Comparison of ENCODE assay signal across 1 mouse cellular context in the genomic region with DNA sequence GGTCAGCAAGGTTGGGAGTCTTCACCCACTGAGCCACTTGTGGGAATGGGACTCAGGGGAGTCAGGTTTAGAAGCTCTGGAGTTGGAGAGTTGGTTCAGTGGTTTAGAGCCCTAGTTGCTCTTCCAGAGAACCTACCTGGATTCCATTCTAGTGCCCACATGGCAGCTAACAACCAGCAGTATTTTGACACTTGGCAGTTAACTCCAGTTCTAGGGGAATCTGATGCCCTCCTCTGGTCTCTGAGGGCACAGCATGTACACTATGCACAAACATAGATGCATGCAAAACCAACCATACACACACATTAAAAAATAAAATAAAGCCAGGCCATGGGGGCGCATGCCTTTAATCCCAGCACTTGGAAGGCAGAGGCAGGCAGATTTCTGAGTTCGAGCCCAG.
A peak's percentile ranks its signal among the peaks of the same experiment; 100 is the strongest.
TF ChIP-seq lines count a peak whose summit lies in the region.

No protein-coding gene starts in this region.

TF ChIP-seq in MEL, 35 proteins besides CTCF, POLR2A, EP300 and RAD21:
- no peak for TF ChIP-seq CHD2 (IDR thresholded peaks at IDR 0.05; ENCODE audit: low read length)
- TF ChIP-seq SIN3A (IDR thresholded peaks at IDR 0.05; ENCODE audit: low read length) = peak; percentile 87
- TF ChIP-seq SMC3 (IDR thresholded peaks at IDR 0.05; ENCODE audit: low read depth, low read length) = peak; percentile 93
- peak; percentile 76 for TF ChIP-seq MAX (IDR thresholded peaks at IDR 0.05; ENCODE audit: low read length)
- TF ChIP-seq MYC (IDR thresholded peaks at IDR 0.05; ENCODE audit: low read depth, low read length) = peak; percentile 74
- peak; percentile 39; the same call in 1 of the 2 replicates for TF ChIP-seq ZNF384 (IDR thresholded peaks at IDR 0.05; ENCODE audit: low read depth, low read length)
- no peak for TF ChIP-seq MAZ (IDR thresholded peaks at IDR 0.05; ENCODE audit: low read depth, low read length)
- peak; percentile 90 for TF ChIP-seq MXI1 (IDR thresholded peaks at IDR 0.05; ENCODE audit: low read depth, low read length)
- TF ChIP-seq ZC3H11A (IDR thresholded peaks at IDR 0.05; ENCODE audit: low read depth, low read length) = peak; percentile 75
- 0 out of 2 replicates have a peak, but pooled peaks have one; percentile 27 for TF ChIP-seq ETS1 (IDR thresholded peaks at IDR 0.05; ENCODE audit: low read depth, low read length)
